Mouse (Mus musculus): ENCODE results near the gene Fbln1.

Fbln1 gene

GRCm38 (mm10) chr15:85205792-85206702 lies at the start of gene Fbln1:
TSS of gene Fbln1 (plus strand) at chr15:85205949.
- peak; percentile 61 to 84 for DNase-seq

- no peak for DNase-seq
Measured at GRCm38 (mm10) chr15:85156198-85156597, 49.6 kb upstream of the Fbln1 start.

- peak; percentile 2 to 27 for DNase-seq
Measured at GRCm38 (mm10) chr15:85161416-85161815, 44.3 kb upstream of the Fbln1 start.

GRCm38 (mm10) chr15:85162693-85163663 lies 42.8 kb upstream of the Fbln1 start:
- DNase-seq = peak; percentile 18 to 35

GRCm38 (mm10) chr15:85166433-85166933 lies 39.3 kb upstream of the Fbln1 start:
- no peak for DNase-seq

- DNase-seq = no peak
Measured at GRCm38 (mm10) chr15:85167086-85167679, 38.6 kb upstream of the Fbln1 start.

GRCm38 (mm10) chr15:85172054-85172453 lies 33.7 kb upstream of the Fbln1 start:
- DNase-seq = no peak

GRCm38 (mm10) chr15:85173425-85173824 lies 32.3 kb upstream of the Fbln1 start:
- no peak for DNase-seq

GRCm38 (mm10) chr15:85174060-85174459 lies 31.7 kb upstream of the Fbln1 start:
- DNase-seq = no peak

GRCm38 (mm10) chr15:85177576-85177975 lies 28.2 kb upstream of the Fbln1 start:
- DNase-seq = peak; percentile 21 to 68

- no peak for DNase-seq
Measured at GRCm38 (mm10) chr15:85178172-85178571, 27.6 kb upstream of the Fbln1 start.

- no peak for DNase-seq
Measured at GRCm38 (mm10) chr15:85179528-85180180, 26.1 kb upstream of the Fbln1 start.

- DNase-seq = no peak
Measured at GRCm38 (mm10) chr15:85180368-85180767, 25.4 kb upstream of the Fbln1 start.

- DNase-seq = no peak
Measured at GRCm38 (mm10) chr15:85182063-85182462, 23.7 kb upstream of the Fbln1 start.

GRCm38 (mm10) chr15:85186916-85187315 lies 18.8 kb upstream of the Fbln1 start:
- DNase-seq = no peak

- no peak for DNase-seq
Measured at GRCm38 (mm10) chr15:85188167-85188778, 17.5 kb upstream of the Fbln1 start.

- DNase-seq = peak; percentile 36 to 44
Measured at GRCm38 (mm10) chr15:85200446-85201289, 5.1 kb upstream of the Fbln1 start.

- peak; percentile 33 to 54 for DNase-seq
Measured at GRCm38 (mm10) chr15:85202199-85202598, 3.5 kb upstream of the Fbln1 start.

GRCm38 (mm10) chr15:85202787-85203186 lies 3.0 kb upstream of the Fbln1 start:
- DNase-seq = peak in 1 of 2 experiments; percentile 6

GRCm38 (mm10) chr15:85204383-85204782 lies 1.4 kb upstream of the Fbln1 start:
- no peak for DNase-seq

- DNase-seq = no peak
Measured at GRCm38 (mm10) chr15:85206703-85207075, 940 bp downstream of the Fbln1 start.
